Comparison of ENCODE assay signal across 9 mouse cellular contexts in genomic region chr5:142139978-142140377, GRCm38 (mm10).
DNase-seq lines count a peak whose midpoint lies in the region; ATAC-seq and TF ChIP-seq lines count a peak whose summit lies in the region.
"Had no signal": no experiment of that assay in that cellular context is flagged by ENCODE, and none has a peak within 500 bp of the region (broad histone marks: within the 10 kb centered on the region; RNA-seq: fewer than 3 reads in every experiment).

No protein-coding gene starts in this region.

- H3K36me3 ChIP-seq in embryonic facial prominence, embryonic 13.5 days = peaks cover 2% of the 10 kb centered on the region; the same call in 1 of the 2 replicates
- H3K36me3 ChIP-seq in embryonic facial prominence, embryonic 10.5 days (replicated peaks) = no peaks in the 10 kb centered on the region
- no peaks in the 10 kb centered on the region for H3K36me3 ChIP-seq in heart, embryonic 15.5 days
- no peaks in the 10 kb centered on the region for H3K36me3 ChIP-seq in kidney, embryonic 14.5 days (ENCODE audit: control insufficient read depth, insufficient read depth, low read length)
- no peaks in the 10 kb centered on the region for H3K36me3 ChIP-seq in liver, postnatal 0 days (replicated peaks; ENCODE audit: insufficient read depth, low read length)
- H3K36me3 ChIP-seq: midbrain, embryonic 10.5 days had no signal

- no peaks in the 10 kb centered on the region for H3K9me3 ChIP-seq in embryonic facial prominence, embryonic 13.5 days
- no peaks in the 10 kb centered on the region for H3K9me3 ChIP-seq in embryonic facial prominence, embryonic 10.5 days
- H3K9me3 ChIP-seq in heart, embryonic 15.5 days (replicated peaks) = no peaks in the 10 kb centered on the region
- no peaks in the 10 kb centered on the region for H3K9me3 ChIP-seq in kidney, embryonic 14.5 days (ENCODE audit: control insufficient read depth, low read length)
- no peaks in the 10 kb centered on the region for H3K9me3 ChIP-seq in liver, postnatal 0 days (ENCODE audit: low read length)
- H3K9me3 ChIP-seq: midbrain, embryonic 10.5 days had no signal

- H3K27ac ChIP-seq in embryonic facial prominence, embryonic 13.5 days = no peak overlapping the region
- H3K27ac ChIP-seq in embryonic facial prominence, embryonic 10.5 days (replicated peaks) = no peak overlapping the region
- H3K27ac ChIP-seq in heart, embryonic 15.5 days = no peak overlapping the region
- H3K27ac ChIP-seq in kidney, embryonic 14.5 days (ENCODE audit: low read depth, low read length) = no peak overlapping the region
- no peak overlapping the region for H3K27ac ChIP-seq in liver, postnatal 0 days (ENCODE audit: low read depth)
- H3K27ac ChIP-seq: midbrain, embryonic 10.5 days had no signal

- DNase-seq in embryonic facial prominence, embryonic 10.5 days (ENCODE audit: low spot score) = no peak
- peak; percentile 93 for DNase-seq in cerebellum, adult 11-12 months
- peak; percentile 39 to 70 for DNase-seq in left cerebral cortex, postnatal 14 days (ENCODE audit: low spot score in 2 of 2)
- no peak for DNase-seq in urinary bladder, postnatal 4 days (ENCODE audit: low spot score in 2 of 2)
- no peak for DNase-seq in liver, postnatal 0 days

- no peak for TF ChIP-seq CTCF in liver, postnatal 0 days (IDR thresholded peaks at IDR 0.05; ENCODE audit: low read depth)

- H3K27me3 ChIP-seq in embryonic facial prominence, embryonic 13.5 days = no peaks in the 10 kb centered on the region
- H3K27me3 ChIP-seq in embryonic facial prominence, embryonic 10.5 days (replicated peaks; ENCODE audit: low read depth, poor library complexity, severe bottlenecking) = no peaks in the 10 kb centered on the region
- H3K27me3 ChIP-seq in heart, embryonic 15.5 days = no peaks in the 10 kb centered on the region
- H3K27me3 ChIP-seq in kidney, embryonic 14.5 days (ENCODE audit: control insufficient read depth, insufficient read depth, low read length) = no peaks in the 10 kb centered on the region
- H3K27me3 ChIP-seq in liver, postnatal 0 days (ENCODE audit: insufficient read depth, low read length) = no peaks in the 10 kb centered on the region

- intact Hi-C loops in left cerebral cortex, postnatal 14 days (cut with DNase I) = no loop called here

- no peaks in the 10 kb centered on the region for H3K4me1 ChIP-seq in embryonic facial prominence, embryonic 13.5 days
- H3K4me1 ChIP-seq in embryonic facial prominence, embryonic 10.5 days = peaks cover 7% of the 10 kb centered on the region; the same call in 1 of the 2 replicates
- peaks cover 6% of the 10 kb centered on the region; the same call in 1 of the 2 replicates for H3K4me1 ChIP-seq in heart, embryonic 15.5 days (replicated peaks)
- H3K4me1 ChIP-seq in kidney, embryonic 14.5 days (ENCODE audit: control insufficient read depth, insufficient read depth, low read length) = no peaks in the 10 kb centered on the region
- H3K4me1 ChIP-seq in liver, postnatal 0 days (ENCODE audit: insufficient read depth) = no peaks in the 10 kb centered on the region

- TF ChIP-seq EP300 in liver, postnatal 0 days (IDR thresholded peaks at IDR 0.05; ENCODE audit: low read depth) = no peak

- peak; percentile 48; the same call in 1 of the 2 replicates for ATAC-seq in embryonic facial prominence, embryonic 13.5 days (ENCODE audit: insufficient number of reproducible peaks, insufficient read depth, low FRiP score, low TSS enrichment, low read depth)
- peak; percentile 56 for ATAC-seq in heart, embryonic 15.5 days (replicated peaks; ENCODE audit: insufficient number of reproducible peaks, insufficient read depth, low FRiP score, low read depth)
- no peak for ATAC-seq in kidney, embryonic 14.5 days (ENCODE audit: low FRiP score, low TSS enrichment)
- ATAC-seq in liver, postnatal 0 days = no peak

- H3K4me3 ChIP-seq in embryonic facial prominence, embryonic 13.5 days = no peak overlapping the region
- H3K4me3 ChIP-seq in embryonic facial prominence, embryonic 10.5 days = no peak overlapping the region
- H3K4me3 ChIP-seq in heart, embryonic 15.5 days = no peak overlapping the region
- no peak overlapping the region for H3K4me3 ChIP-seq in kidney, embryonic 14.5 days (ENCODE audit: low read length)
- no peak overlapping the region for H3K4me3 ChIP-seq in liver, postnatal 0 days (ENCODE audit: low read depth, low read length)
- H3K4me3 ChIP-seq: midbrain, embryonic 10.5 days had no signal

- H3K4me2 ChIP-seq in embryonic facial prominence, embryonic 13.5 days = no peak overlapping the region
- no peak overlapping the region for H3K4me2 ChIP-seq in heart, embryonic 15.5 days
- H3K4me2 ChIP-seq in kidney, embryonic 14.5 days (replicated peaks; ENCODE audit: low read depth, low read length) = no peak overlapping the region
- no peak overlapping the region for H3K4me2 ChIP-seq in liver, postnatal 0 days (ENCODE audit: low read depth, low read length)

- H3K9ac ChIP-seq in embryonic facial prominence, embryonic 13.5 days = no peak overlapping the region
- no peak overlapping the region for H3K9ac ChIP-seq in heart, embryonic 15.5 days
- no peak overlapping the region for H3K9ac ChIP-seq in kidney, embryonic 14.5 days (ENCODE audit: low read depth, low read length)
- no peak overlapping the region for H3K9ac ChIP-seq in liver, postnatal 0 days (replicated peaks)

- WGBS in embryonic facial prominence, embryonic 13.5 days = 63% methylated on average over 7 of the region's 7 CpGs
- WGBS in embryonic facial prominence, embryonic 10.5 days = 80% methylated on average over 7 of the region's 7 CpGs
- 31% methylated on average over 7 of the region's 7 CpGs for WGBS in heart, embryonic 15.5 days
- 65% methylated on average over 7 of the region's 7 CpGs for WGBS in kidney, embryonic 14.5 days
- WGBS in liver, postnatal 0 days (ENCODE audit: insufficient replicate concordance) = 70% methylated on average over 7 of the region's 7 CpGs

Comparison
In these comparisons a context has a peak if more than half of its experiments do, and no peak if none do; other contexts are left out.
1. ATAC-seq: peak in embryonic facial prominence, embryonic 13.5 days (single experiment) and heart, embryonic 15.5 days (single experiment); none in kidney, embryonic 14.5 days (single experiment) and liver, postnatal 0 days (single experiment).
2. DNase-seq: peak in cerebellum, adult 11-12 months (single experiment) and left cerebral cortex, postnatal 14 days (2 of 2); none in embryonic facial prominence, embryonic 10.5 days (single experiment), urinary bladder, postnatal 4 days (0 of 2) and liver, postnatal 0 days (single experiment).